Mouse (Mus musculus): ENCODE results near the gene Thra.

DNA sequence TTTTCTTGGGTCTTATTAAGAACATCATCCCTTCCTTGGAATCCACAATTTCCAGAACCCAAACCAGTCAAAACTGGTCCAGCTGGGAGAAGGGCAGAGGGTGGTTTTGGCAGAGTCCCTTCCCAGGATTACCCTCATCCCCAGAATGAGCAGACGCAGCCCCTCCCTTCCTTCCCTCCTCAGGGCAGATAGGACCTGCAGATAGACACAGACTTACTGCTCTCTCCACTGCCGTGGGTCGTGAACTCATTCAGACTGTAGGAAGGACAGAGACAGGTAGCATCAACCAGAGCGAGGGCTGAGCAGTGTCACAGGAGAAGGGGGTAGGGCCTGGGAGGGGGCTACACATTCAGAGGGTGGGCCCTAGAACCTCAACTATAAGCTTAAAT is 29.4 kb upstream of the Thra start:
- TF ChIP-seq GATA1 (IDR thresholded peaks at IDR 0.05; ENCODE audit: borderline replicate concordance, low read length): no peak
- no peak for TF ChIP-seq FLI1 (IDR thresholded peaks at IDR 0.05; ENCODE audit: low read length)
